Mouse (Mus musculus) liver, adult (tissue): ENCODE measurements around the gene Hist2h2bb.

Source experiments
- GATA4 ChIP-seq: IDR thresholded peaks from 2 replicates; pipeline ENCODE4 v1.6.1; 2014; ENCODE audit warnings: mild to moderate bottlenecking, low read length; ENCODE audit not compliant: insufficient replicate concordance

Hist2h2bb gene

DNA sequence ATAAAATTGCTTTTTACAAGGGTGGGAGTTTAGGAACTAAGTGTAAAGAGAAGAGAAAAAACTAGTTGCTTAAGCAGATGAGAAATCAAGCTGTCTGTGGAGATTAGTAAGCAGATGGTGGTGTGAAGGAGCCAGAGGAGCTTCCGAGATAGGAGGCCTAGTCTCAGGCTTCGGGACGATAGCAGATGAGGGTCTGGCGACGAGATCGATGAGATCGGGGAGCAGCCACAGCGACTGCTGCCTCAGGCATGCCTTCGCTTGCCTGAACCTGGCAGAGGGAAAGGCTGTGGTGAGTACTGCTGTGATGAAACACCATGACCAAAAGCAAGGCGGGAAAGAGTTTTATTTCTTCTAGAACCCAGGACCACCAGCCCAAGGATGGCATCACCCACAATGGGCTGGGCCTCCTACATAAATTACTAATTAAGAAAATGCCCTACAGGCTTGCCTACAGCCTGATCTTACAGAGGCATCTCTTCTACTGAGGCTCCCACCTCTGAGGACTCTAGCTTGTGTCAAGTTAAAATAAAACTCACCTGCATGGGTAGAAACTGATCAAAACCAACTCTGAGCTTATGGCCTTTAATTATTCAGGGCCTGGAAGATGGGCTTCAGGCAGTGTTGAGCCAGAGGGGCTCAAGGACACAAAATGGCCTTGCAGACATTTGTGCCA is 14.7 kb upstream of the Hist2h2bb start:
- TF ChIP-seq GATA4, result no peak

DNA sequence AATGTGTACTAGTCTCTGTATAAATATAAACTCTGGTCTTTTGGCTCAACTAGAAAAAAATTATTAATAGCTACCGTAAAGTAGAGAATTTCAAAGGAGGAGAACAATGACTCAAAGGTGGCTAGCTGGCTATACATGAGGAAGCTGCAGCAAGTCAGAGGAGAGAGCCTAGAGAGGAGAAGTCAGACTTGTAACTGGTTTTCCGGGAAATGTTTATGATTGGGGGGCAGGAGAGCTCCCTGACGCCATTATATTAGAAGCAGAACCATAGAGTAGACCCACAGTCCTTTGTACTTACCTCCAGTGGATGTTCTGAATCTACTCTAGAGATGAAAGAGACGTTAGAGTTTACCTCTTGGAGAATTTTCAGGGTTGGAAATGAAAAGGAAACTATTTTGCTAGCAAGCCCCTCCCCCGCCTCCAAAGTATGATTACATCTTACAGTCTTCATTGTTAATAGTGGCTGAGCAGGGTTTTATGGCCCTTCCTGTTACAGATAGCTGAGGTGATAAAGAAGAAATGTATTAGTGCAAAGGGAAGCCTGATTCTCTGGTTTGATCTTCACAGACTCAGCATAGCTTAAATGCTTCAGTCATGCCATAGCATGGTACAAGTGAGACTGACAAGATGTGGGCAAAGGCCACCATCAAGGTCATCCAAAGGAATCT is 13.5 kb upstream of the Hist2h2bb start:
- no peak for TF ChIP-seq GATA4

DNA sequence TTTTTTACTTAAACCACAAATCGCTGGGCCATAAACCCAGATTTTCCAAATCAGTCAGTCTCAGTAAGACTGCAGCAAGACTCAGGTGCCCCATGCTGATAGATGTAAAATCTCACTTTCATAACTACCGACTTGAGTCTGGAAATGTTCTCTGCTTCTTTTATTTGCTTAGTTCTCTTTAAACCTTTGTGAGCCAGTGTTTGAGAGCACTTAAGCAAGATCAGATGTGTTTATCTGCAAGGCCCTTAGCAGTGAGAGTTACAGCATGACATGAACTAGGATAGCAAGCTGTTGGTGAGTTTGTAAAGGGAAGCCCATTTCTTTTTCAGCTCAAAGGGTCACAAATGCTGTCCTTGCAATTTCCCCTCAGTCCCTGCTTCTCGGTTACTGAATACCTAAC is 12.4 kb upstream of the Hist2h2bb start:
- no peak for TF ChIP-seq GATA4

DNA sequence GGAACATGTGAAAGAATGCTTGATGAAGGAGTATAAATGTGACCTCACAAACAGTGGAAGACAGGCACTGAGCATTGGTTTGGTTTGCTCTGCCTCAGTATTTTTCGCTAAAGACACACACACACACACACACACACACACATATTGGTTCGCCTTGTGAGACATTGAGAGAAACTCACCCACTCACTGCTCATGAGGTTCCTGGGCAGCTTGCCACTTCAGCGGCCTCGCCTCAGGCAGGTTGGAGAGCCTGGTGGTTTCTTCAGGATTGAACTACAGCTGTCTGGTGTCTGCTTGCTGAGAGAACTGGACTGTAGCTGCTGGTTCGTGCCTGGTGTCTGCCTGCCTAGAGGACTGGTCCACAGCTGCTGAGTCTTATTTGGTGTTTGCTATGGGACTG is 9.3 kb upstream of the Hist2h2bb start:
- no peak for TF ChIP-seq GATA4

DNA sequence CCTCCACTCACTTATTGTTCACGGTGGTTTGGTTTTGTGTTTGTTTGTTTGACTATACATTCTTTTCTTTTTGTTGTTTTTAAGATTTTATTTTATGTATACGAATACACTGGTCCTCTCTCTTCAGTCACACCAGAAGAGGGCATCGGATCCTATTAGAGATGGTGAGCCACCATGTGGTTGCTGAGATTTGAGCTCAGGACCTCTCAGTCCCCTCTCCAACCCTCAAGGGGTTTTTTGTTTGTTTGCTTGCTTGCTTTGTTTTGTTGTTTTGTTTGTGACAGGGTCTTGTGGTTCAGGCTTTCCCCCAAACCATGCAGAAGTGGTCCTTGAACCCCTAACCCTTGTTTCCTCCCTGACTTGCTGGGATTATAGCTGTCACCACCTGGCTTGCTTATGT is 7.9 kb upstream of the Hist2h2bb start:
- no peak for TF ChIP-seq GATA4

DNA sequence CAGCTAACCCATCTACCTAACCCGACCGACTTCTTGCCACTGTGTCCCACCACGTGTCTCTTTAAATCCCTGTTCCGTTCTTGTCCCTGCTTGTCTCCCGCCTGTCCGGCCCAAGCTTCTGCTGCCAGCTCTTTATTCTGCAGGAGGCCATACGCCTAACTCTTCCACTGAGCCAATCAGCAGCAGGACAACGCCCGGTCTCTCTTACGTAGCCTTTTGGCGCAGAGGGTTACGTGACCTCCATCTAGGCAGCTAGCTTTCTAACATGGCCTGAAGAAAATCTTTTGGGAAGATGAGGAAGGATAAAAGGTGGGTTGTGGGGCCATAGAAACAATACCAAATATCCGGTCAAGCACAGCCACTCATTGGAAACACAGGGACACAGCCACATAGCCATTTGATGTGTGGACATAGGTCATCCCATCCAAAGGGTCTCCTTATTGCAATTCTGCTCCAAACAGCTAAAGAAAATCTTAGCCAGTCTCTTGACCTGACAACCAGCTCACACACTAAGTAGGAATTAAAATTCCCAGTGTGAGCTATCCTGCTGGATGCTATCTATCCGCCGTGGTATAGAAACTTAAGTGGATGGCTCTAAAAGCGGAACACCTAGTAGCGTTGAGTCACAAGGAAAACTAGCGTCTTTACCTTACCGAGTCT is 7.2 kb upstream of the Hist2h2bb start:
- TF ChIP-seq GATA4, result no peak

DNA sequence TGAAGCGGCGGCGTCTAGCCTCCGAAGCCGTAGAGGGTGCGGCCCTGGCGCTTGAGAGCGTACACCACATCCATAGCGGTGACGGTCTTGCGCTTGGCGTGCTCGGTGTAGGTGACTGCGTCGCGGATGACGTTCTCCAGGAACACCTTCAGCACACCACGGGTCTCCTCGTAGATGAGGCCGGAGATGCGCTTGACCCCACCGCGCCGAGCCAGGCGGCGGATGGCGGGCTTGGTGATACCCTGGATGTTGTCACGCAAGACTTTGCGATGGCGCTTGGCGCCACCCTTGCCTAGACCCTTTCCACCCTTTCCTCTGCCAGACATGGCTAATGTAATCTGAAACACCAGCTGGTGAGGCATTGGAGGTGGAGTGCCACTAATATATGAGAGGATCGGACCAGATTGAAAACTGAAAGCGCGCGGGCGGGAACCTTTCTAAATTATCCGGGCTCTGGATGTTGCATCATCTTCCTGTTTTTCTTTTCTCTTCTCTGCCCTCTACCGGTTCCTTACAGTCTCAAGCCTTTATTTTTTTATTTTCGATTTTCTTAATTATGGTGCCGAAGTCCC is 6.5 kb upstream of the Hist2h2bb start, which contains the start of gene Hist2h4:
TSS of gene Hist2h4 (minus strand) at position 333 of the 572 bp plus-strand sequence.
- TF ChIP-seq GATA4, result no peak; the same call in 1 of the 2 replicates

DNA sequence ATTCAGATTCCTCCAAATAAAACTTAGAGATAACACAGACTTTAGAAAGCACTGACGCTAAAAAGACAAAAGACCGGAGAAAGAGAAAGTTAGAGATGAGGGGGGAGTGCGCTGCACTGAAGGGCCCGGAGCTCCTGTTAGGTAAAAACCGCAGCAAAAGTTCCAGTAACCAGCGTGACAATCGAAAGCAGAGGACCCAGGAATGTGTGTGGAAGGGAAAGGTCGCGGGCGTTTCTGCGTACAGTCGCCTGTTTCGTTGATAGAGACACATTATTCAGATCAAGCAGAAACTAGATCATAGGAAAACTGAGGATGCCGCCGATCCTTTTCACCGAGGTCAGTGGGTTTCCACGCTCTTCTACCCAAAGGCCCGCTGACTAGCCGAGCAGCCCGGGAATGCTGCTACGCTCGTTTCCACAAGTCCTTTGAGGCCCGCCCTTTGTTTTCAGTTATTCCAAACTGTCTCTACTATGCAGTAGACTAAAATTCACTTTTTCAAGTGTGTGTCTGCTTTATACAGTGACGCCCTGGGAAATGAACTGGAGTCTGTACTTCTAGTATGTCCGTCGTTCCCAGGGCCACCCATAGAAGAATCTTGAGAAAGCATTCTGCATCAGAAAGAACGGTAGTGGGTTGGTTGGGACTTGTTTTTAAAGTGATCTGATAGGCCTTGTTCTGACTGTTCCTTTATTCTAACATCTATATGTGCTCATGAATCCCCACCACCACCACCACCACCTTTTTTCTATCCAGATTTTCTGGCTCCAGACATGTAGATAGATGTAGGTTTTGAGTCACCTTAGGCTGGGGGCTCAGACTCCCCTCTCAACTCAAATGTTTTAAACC is 5.8 kb upstream of the Hist2h2bb start:
- TF ChIP-seq GATA4, result no peak

DNA sequence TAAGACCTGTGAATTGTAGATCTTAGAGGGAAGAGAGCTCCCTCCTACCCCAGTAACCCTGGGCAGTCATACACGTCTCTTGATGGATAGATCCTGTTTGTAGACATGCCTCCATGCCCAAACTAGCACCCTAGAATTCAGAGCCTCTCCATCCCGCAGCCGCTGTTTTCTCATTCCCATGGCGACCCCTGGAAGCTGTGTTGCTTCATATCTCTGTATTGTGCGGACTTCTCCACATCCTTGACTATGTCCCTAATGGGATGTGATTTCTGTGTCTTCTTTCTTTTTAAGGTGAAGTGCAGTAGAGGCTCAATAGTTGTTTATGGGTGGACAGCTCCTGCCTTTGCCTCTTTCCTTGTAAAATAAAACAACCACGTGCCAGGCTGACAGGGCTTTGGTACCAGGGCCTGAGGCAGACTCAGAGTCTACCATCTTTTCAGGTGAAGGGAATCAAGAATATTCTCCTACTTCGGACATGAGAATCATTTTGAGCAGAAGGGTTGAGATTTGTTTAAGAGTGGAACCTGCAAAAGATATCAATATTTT is 5.1 kb upstream of the Hist2h2bb start:
- no peak for TF ChIP-seq GATA4

DNA sequence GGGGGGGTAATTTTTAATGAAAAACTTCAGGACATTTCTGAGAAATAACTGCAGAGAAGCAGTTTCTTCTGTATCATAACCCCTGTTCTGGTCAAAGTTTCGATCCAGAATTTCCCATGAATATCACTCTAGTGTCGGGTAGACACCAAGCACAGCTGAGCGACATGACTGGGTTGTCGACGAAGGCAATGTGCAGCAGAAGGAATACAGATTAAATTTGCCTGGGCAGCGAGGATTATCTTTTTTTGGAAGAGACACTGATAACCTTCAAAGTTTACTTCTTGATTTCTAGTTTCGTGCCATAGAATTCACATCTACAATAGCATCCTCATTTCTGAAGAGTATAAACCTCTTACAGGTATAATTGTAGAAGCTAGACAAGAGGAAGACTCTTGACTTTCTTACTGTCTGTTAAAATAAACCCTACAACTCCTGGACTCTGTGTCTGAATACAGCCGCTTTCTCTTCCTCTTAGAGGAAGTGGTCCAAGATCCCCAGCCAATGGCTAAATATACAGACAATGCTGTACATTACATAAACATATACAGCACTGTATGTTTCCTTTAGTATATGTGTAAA is 3.3 kb upstream of the Hist2h2bb start:
- TF ChIP-seq GATA4, result no peak

DNA sequence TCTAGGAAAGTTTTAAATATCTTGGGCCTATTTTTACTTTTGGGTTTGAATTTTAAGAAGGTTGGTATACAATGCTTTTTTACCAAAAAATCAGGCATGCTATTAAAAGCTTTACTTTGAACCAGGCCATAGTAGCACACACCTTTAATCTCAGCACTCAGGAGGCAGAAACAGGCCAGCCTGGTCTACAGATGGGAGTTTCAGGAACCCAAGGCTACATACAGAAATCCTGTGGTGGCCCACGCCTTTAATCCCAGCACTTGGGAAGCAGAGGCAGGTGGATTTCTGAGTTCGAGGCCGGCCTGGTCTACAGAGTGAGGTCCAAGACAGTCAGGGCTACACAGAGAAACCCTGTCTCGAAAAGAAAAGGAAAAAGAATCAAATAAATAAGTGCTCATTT is 2.0 kb upstream of the Hist2h2bb start:
- TF ChIP-seq GATA4, result no peak

DNA sequence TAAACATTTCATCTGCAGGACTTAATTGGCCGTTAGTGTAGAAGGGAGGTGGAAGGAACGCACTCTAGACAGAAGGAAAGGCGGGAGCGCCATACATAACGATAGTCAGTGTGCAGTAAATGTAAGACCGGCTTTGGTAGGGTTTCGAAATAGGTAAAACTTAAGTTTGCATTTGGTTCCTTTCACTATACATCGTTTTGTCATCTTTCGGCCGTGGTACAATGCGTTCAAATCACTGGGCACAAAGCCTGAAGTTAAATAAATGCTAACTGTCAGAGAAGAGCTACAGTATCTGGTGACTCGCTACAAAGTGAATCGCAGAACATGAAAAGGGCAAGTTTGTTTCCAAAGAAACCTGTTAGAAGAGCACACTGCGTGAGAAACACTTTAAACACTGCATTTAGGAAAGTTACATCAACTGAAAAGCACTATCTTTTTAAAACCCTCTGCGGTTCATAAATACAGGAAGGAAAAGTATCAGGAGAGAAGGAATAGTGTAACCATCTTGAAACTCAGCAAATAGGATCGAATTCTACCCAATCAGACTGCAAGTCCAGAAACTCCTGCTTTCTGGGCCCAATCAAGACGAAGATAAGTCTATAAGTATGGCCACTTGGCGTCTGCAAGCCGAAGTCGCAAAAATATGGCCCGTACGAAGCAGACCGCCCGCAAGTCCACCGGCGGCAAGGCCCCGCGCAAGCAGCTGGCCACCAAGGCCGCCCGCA is 1.3 kb upstream of the Hist2h2bb start, which contains the start of gene Hist2h3b:
TSS of gene Hist2h3b (plus strand) at position 604 of the 725 bp plus-strand sequence.
- TF ChIP-seq GATA4, result no peak

DNA sequence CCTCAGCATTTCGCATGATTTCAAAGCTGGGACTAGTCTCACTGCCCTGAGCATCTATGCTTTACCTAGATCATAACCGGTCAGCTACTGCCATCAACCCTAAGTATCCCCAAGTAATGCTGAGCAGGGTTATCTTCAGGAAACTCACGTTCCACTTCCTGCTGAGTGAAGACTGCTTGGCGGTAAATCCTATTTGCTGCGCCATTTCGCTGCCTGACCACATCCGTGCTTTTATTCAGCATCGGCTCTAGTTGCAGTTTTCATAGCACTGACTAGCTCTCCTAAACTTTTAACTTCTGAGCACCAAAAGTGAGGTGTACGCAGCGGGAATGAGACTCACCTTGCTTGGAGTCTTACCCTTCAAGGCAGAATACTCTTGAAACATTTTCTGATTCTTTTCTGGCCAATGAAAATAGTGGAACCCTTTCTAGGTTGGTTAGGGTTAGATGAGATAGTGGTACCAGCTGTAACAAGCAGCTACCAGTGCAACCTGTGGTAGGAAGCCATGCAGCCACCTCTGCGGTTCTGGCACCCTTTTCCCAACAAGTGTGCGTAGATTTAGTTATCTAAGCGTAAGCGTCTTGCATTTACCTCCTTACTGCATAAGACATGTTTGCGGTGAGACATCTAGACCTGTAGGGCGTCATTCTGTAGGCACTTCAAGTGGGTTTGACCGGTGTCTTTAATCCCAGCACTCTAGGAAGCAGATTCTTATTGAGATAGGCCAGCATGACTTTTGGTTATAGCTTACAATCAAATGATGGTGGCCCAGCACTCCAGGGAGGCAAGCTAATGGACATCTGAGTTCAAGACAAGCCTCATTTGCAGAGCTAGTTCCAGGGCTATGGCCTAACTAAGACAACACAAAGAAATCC is 4.3 kb downstream of the Hist2h2bb start:
- TF ChIP-seq GATA4, result no peak
